Mouse (Mus musculus) layer of hippocampus, postnatal 36 days (tissue): ENCODE measurements around the gene Cd79b. TPM values are rescaled to one million over a fixed set of nuclear protein-coding genes. Genes with fewer than 3 reads are reported as not detected.

Experiments
- DNase-seq, 2 experiments: peaks; one replicate each; pipeline ENCODE4 v3.0.0; 2022
- total RNA-seq, 2 experiments: library from RNA; stranded (reverse); gene quantifications; 2 replicates each; pipeline ENCODE4 v1.2.3; 2021

Gene Cd79b
- total RNA-seq, 2 experiments from 2014 or later = 0.33 TPM; not detected in 1

- no peak for DNase-seq
Measured at GRCm38 (mm10) chr11:106318406-106319366, 4.1 kb upstream of the Cd79b start.

GRCm38 (mm10) chr11:106317801-106318200 lies 3.2 kb upstream of the Cd79b start:
- no peak for DNase-seq

GRCm38 (mm10) chr11:106316416-106316815 lies 1.9 kb upstream of the Cd79b start:
- no peak for DNase-seq

- no peak for DNase-seq
Measured at GRCm38 (mm10) chr11:106313533-106313932, 1.0 kb downstream of the Cd79b start.

- DNase-seq = no peak
Measured at GRCm38 (mm10) chr11:106310123-106310522, 4.4 kb downstream of the Cd79b start.

GRCm38 (mm10) chr11:106308162-106308561 lies 6.4 kb downstream of the Cd79b start:
- no peak for DNase-seq

- DNase-seq = no peak
Measured at GRCm38 (mm10) chr11:106307432-106307831, 7.1 kb downstream of the Cd79b start.

GRCm38 (mm10) chr11:106306758-106307157 lies 7.8 kb downstream of the Cd79b start:
- no peak for DNase-seq

- DNase-seq = no peak
Measured at GRCm38 (mm10) chr11:106306065-106306385, 8.5 kb downstream of the Cd79b start.

GRCm38 (mm10) chr11:106305348-106306064 lies 9.1 kb downstream of the Cd79b start:
- no peak for DNase-seq

GRCm38 (mm10) chr11:106302634-106303033 lies 11.9 kb downstream of the Cd79b start:
- DNase-seq = no peak

- DNase-seq = no peak
Measured at GRCm38 (mm10) chr11:106301765-106302164, 12.8 kb downstream of the Cd79b start, which contains the start of gene Gh. Gene Gh (minus strand): TSS chr11:106301865.

- DNase-seq = no peak
Measured at GRCm38 (mm10) chr11:106291861-106292260, 22.7 kb downstream of the Cd79b start.

- no peak for DNase-seq
Measured at GRCm38 (mm10) chr11:106290376-106290775, 24.2 kb downstream of the Cd79b start.

GRCm38 (mm10) chr11:106289369-106289768 lies 25.2 kb downstream of the Cd79b start:
- no peak for DNase-seq

GRCm38 (mm10) chr11:106286987-106287386 lies 27.6 kb downstream of the Cd79b start:
- no peak for DNase-seq

GRCm38 (mm10) chr11:106286206-106286605 lies 28.4 kb downstream of the Cd79b start:
- DNase-seq = no peak

- DNase-seq = no peak
Measured at GRCm38 (mm10) chr11:106284126-106284525, 30.4 kb downstream of the Cd79b start.

GRCm38 (mm10) chr11:106283371-106283770 lies 31.2 kb downstream of the Cd79b start:
- DNase-seq = no peak

- no peak for DNase-seq
Measured at GRCm38 (mm10) chr11:106282452-106282851, 32.1 kb downstream of the Cd79b start.

- peak; percentile 90 for DNase-seq
Measured at GRCm38 (mm10) chr11:106276454-106276853, 38.1 kb downstream of the Cd79b start, which contains the start of gene Tcam1. Gene Tcam1 (plus strand): TSS chr11:106276672.

GRCm38 (mm10) chr11:106274971-106275411 lies 39.6 kb downstream of the Cd79b start:
- no peak for DNase-seq

- DNase-seq = no peak
Measured at GRCm38 (mm10) chr11:106274374-106274773, 40.2 kb downstream of the Cd79b start.
